Mouse (Mus musculus) monocyte, adult 5-6 weeks (primary cell): ENCODE measurements around the gene Tnfrsf1a. TPM values are rescaled to one million over a fixed set of nuclear protein-coding genes. Genes with fewer than 3 reads are reported as not detected.

Experiments used
- ATAC-seq: fragments of 153-309, 156-312 bp; replicated peaks from 2 replicates; pipeline ENCODE4 v1.8.0; 2017; ENCODE audit warnings: mild to moderate bottlenecking; ENCODE audit not compliant: low TSS enrichment, insufficient number of reproducible peaks, severe bottlenecking, poor library complexity, low FRiP score
- total RNA-seq: library from RNA; stranded (forward); fragments of 200-1000, 200-491, 200-594 nt; gene quantifications from 3 replicates; pipeline ENCODE4 v1.2.3, GENCODE M21; 2017

The Tnfrsf1a gene
- total RNA-seq, 1 experiment from 2014 or later = 101 TPM

GRCm38 (mm10) chr6:125351368-125352045 lies 2.3 kb downstream of the Tnfrsf1a start:
- peak; percentile 42 for ATAC-seq

- ATAC-seq = no peak
These were observed 2.9 kb downstream of the Tnfrsf1a start for GRCm38 (mm10) chr6:125352046-125352384.

GRCm38 (mm10) chr6:125352811-125353210 lies 3.6 kb downstream of the Tnfrsf1a start:
- ATAC-seq = no peak

GRCm38 (mm10) chr6:125353221-125353620 lies 4.1 kb downstream of the Tnfrsf1a start:
- no peak for ATAC-seq

- no peak for ATAC-seq
These were observed 4.5 kb downstream of the Tnfrsf1a start for GRCm38 (mm10) chr6:125353655-125354054.

GRCm38 (mm10) chr6:125354352-125355151 lies 5.4 kb downstream of the Tnfrsf1a start:
- no peak for ATAC-seq

GRCm38 (mm10) chr6:125355197-125355741 lies 6.1 kb downstream of the Tnfrsf1a start:
- ATAC-seq = no peak

- ATAC-seq = no peak
These were observed 7.1 kb downstream of the Tnfrsf1a start for GRCm38 (mm10) chr6:125356264-125356663.

- no peak for ATAC-seq
These were observed 8.2 kb downstream of the Tnfrsf1a start for GRCm38 (mm10) chr6:125357334-125357733.

GRCm38 (mm10) chr6:125359999-125360398 lies 10.8 kb downstream of the Tnfrsf1a start:
- peak; percentile 24; the same call in 1 of the 2 replicates for ATAC-seq

GRCm38 (mm10) chr6:125360846-125361245 lies 11.7 kb downstream of the Tnfrsf1a start:
- ATAC-seq = no peak

- no peak for ATAC-seq
These were observed 12.5 kb downstream of the Tnfrsf1a start for GRCm38 (mm10) chr6:125361467-125362291.

GRCm38 (mm10) chr6:125363021-125363420 lies 13.9 kb downstream of the Tnfrsf1a start:
- no peak for ATAC-seq

- no peak for ATAC-seq
These were observed 14.5 kb downstream of the Tnfrsf1a start for GRCm38 (mm10) chr6:125363451-125364242.

GRCm38 (mm10) chr6:125364448-125364847 lies 15.3 kb downstream of the Tnfrsf1a start:
- ATAC-seq = no peak

- no peak for ATAC-seq
These were observed 16.4 kb downstream of the Tnfrsf1a start for GRCm38 (mm10) chr6:125365522-125365921.

- ATAC-seq = no peak
These were observed 17.0 kb downstream of the Tnfrsf1a start for GRCm38 (mm10) chr6:125366133-125366532.

GRCm38 (mm10) chr6:125367758-125368371 lies 18.7 kb downstream of the Tnfrsf1a start:
- ATAC-seq = peak; percentile 87
